Mouse (Mus musculus) natural killer cell, adult 2 months (primary cell): ENCODE measurements around the gene Nav2.

Experiments
- DNase-seq, 2 experiments: peaks; one replicate each; pipeline ENCODE4 v3.0.0; 2022; ENCODE audit warnings: low spot score in 2 of 2

Nav2 gene

GRCm38 (mm10) chr7:48888751-48889150, 19.8 kb upstream of the Nav2 start:
- DNase-seq: no peak

- no peak for DNase-seq
Measured at GRCm38 (mm10) chr7:48891029-48891428, 17.5 kb upstream of the Nav2 start.

- DNase-seq: no peak
Measured at GRCm38 (mm10) chr7:48893093-48893492, 15.4 kb upstream of the Nav2 start.

- peak; percentile 41 to 54 for DNase-seq
Measured at GRCm38 (mm10) chr7:48894152-48894551, 14.4 kb upstream of the Nav2 start.

GRCm38 (mm10) chr7:48894763-48895162, 13.8 kb upstream of the Nav2 start:
- DNase-seq: no peak

- no peak for DNase-seq
Measured at GRCm38 (mm10) chr7:48895475-48895874, 13.0 kb upstream of the Nav2 start.

GRCm38 (mm10) chr7:48896051-48896450, 12.5 kb upstream of the Nav2 start:
- DNase-seq: no peak

GRCm38 (mm10) chr7:48897539-48898163, 10.9 kb upstream of the Nav2 start:
- DNase-seq: no peak

GRCm38 (mm10) chr7:48898416-48898815, 10.1 kb upstream of the Nav2 start:
- no peak for DNase-seq

GRCm38 (mm10) chr7:48900408-48901167, 7.9 kb upstream of the Nav2 start:
- DNase-seq: peak in 1 of 2 experiments; percentile 12

GRCm38 (mm10) chr7:48902454-48902853, 6.1 kb upstream of the Nav2 start:
- DNase-seq: no peak

- no peak for DNase-seq
Measured at GRCm38 (mm10) chr7:48909342-48909671, 791 bp downstream of the Nav2 start.

GRCm38 (mm10) chr7:48910282-48910681, 1.8 kb downstream of the Nav2 start:
- DNase-seq: no peak

GRCm38 (mm10) chr7:48911146-48911545, 2.6 kb downstream of the Nav2 start:
- DNase-seq: no peak

GRCm38 (mm10) chr7:48914630-48915506, 6.4 kb downstream of the Nav2 start:
- DNase-seq: no peak

- no peak for DNase-seq
Measured at GRCm38 (mm10) chr7:48917463-48917862, 8.9 kb downstream of the Nav2 start.

- DNase-seq: no peak
Measured at GRCm38 (mm10) chr7:48917988-48918387, 9.5 kb downstream of the Nav2 start.

- no peak for DNase-seq
Measured at GRCm38 (mm10) chr7:48918389-48918788, 9.9 kb downstream of the Nav2 start.

- no peak for DNase-seq
Measured at GRCm38 (mm10) chr7:48923620-48924019, 15.1 kb downstream of the Nav2 start.

- no peak for DNase-seq
Measured at GRCm38 (mm10) chr7:48925214-48925613, 16.7 kb downstream of the Nav2 start.

- DNase-seq: peak; percentile 35 to 47
Measured at GRCm38 (mm10) chr7:48928364-48928763, 19.8 kb downstream of the Nav2 start.

- no peak for DNase-seq
Measured at GRCm38 (mm10) chr7:48930399-48930798, 21.9 kb downstream of the Nav2 start.

- no peak for DNase-seq
Measured at GRCm38 (mm10) chr7:48932138-48932537, 23.6 kb downstream of the Nav2 start.
